Mouse (Mus musculus): ENCODE measurements at regions not wholly inside any gene's neighbourhood (a gene's known extent, or its start where the extent isn't known, plus 50 kb on each side); places are given as distances from the start of the nearest gene placed in this dataset.

GRCm38 (mm10) chr13:112100592-112101420 lies 187.4 kb upstream of the Ankrd55 start:
- no peaks in the 10 kb centered on the region for H3K36me3 ChIP-seq
- peak overlapping the region; percentile 84 for H3K4me2 ChIP-seq
- peak overlapping the region; percentile 52 for H3K4me3 ChIP-seq
- 2% methylated on average over 31 of the region's 31 CpGs for WGBS
- peak overlapping the region; percentile 81 for H3K27ac ChIP-seq
- H3K4me1 ChIP-seq, result peaks cover 22% of the 10 kb centered on the region
- no peaks in the 10 kb centered on the region for H3K9me3 ChIP-seq
- peak overlapping the region; percentile 70 for H3K9ac ChIP-seq
- H3K27me3 ChIP-seq, result no peaks in the 10 kb centered on the region
- ATAC-seq (ENCODE audit: insufficient number of reproducible peaks, insufficient read depth, low FRiP score, low TSS enrichment, low read depth), result peak; percentile 82

- Histone ChIP-seq H3K27ac (peak overlapping the region; percentile 81), H3K36me3 (no peaks in the 10 kb centered on the region), H3K4me2 (peak overlapping the region; percentile 84), H3K9ac (0 out of 2 replicates have a peak overlapping the region, but pooled peaks have one; percentile 70), H3K4me1 (peaks cover 22% of the 10 kb centered on the region), H3K9me3 (no peaks in the 10 kb centered on the region), H3K27me3 (no peaks in the 10 kb centered on the region), H3K4me3 (peak overlapping the region; percentile 52)
- ATAC-seq (ENCODE audit: insufficient number of reproducible peaks, insufficient read depth, low FRiP score, low TSS enrichment, low read depth), result no peak
- 31% methylated on average over 5 of the region's 5 CpGs for WGBS
Measured at GRCm38 (mm10) chr13:112101421-112101756, 186.9 kb upstream of the Ankrd55 start.

GRCm38 (mm10) chr13:112105953-112106352 lies 182.3 kb upstream of the Ankrd55 start:
- WGBS, result 82% methylated on average over 3 of the region's 3 CpGs
- H3K9ac ChIP-seq, result no peak overlapping the region
- H3K4me3 ChIP-seq, result no peak overlapping the region
- no peak overlapping the region for H3K27ac ChIP-seq
- H3K9me3 ChIP-seq, result no peaks in the 10 kb centered on the region
- H3K36me3 ChIP-seq, result no peaks in the 10 kb centered on the region
- H3K27me3 ChIP-seq, result no peaks in the 10 kb centered on the region
- ATAC-seq (ENCODE audit: insufficient number of reproducible peaks, insufficient read depth, low FRiP score, low TSS enrichment, low read depth), result no peak
- H3K4me1 ChIP-seq, result peaks cover 11% of the 10 kb centered on the region
- no peak overlapping the region for H3K4me2 ChIP-seq

- H3K4me3 ChIP-seq, result no peak overlapping the region
- no peaks in the 10 kb centered on the region for H3K27me3 ChIP-seq
- no peak overlapping the region for H3K9ac ChIP-seq
- peaks cover 24% of the 10 kb centered on the region for H3K4me1 ChIP-seq
- WGBS, result 61% methylated on average over 7 of the region's 7 CpGs
- H3K9me3 ChIP-seq, result no peaks in the 10 kb centered on the region
- H3K4me2 ChIP-seq, result no peak overlapping the region
- ATAC-seq (ENCODE audit: insufficient number of reproducible peaks, insufficient read depth, low FRiP score, low TSS enrichment, low read depth), result no peak
- no peaks in the 10 kb centered on the region for H3K36me3 ChIP-seq
- peak overlapping the region; percentile 44; the same call in 1 of the 2 replicates for H3K27ac ChIP-seq
Measured at GRCm38 (mm10) chr13:112114741-112115201, 173.5 kb upstream of the Ankrd55 start.

GRCm38 (mm10) chr13:112116101-112116726 lies 172.0 kb upstream of the Ankrd55 start:
- no peaks in the 10 kb centered on the region for H3K36me3 ChIP-seq
- H3K4me1 ChIP-seq, result peaks cover 38% of the 10 kb centered on the region
- H3K4me2 ChIP-seq, result no peak overlapping the region
- H3K9ac ChIP-seq, result no peak overlapping the region
- ATAC-seq (ENCODE audit: insufficient number of reproducible peaks, insufficient read depth, low FRiP score, low TSS enrichment, low read depth), result no peak
- 64% methylated on average over 9 of the region's 9 CpGs for WGBS
- H3K27me3 ChIP-seq, result no peaks in the 10 kb centered on the region
- H3K9me3 ChIP-seq, result no peaks in the 10 kb centered on the region
- no peak overlapping the region for H3K4me3 ChIP-seq
- no peak overlapping the region for H3K27ac ChIP-seq

- Histone ChIP-seq H3K9ac (no peak overlapping the region), H3K4me3 (no peak overlapping the region), H3K27ac (no peak overlapping the region), H3K27me3 (no peaks in the 10 kb centered on the region), H3K9me3 (no peaks in the 10 kb centered on the region), H3K36me3 (no peaks in the 10 kb centered on the region), H3K4me2 (no peak overlapping the region), H3K4me1 (peaks cover 44% of the 10 kb centered on the region)
- WGBS, result 90% methylated on average over 3 of the region's 3 CpGs
- no peak for ATAC-seq (ENCODE audit: insufficient number of reproducible peaks, insufficient read depth, low FRiP score, low TSS enrichment, low read depth)
Measured at GRCm38 (mm10) chr13:112118564-112118963, 169.7 kb upstream of the Ankrd55 start.

GRCm38 (mm10) chr13:112119611-112120041 lies 168.6 kb upstream of the Ankrd55 start:
- H3K27me3 ChIP-seq, result no peaks in the 10 kb centered on the region
- peak overlapping the region; percentile 36 for H3K4me2 ChIP-seq
- peaks cover 39% of the 10 kb centered on the region for H3K4me1 ChIP-seq
- no peaks in the 10 kb centered on the region for H3K36me3 ChIP-seq
- 37% methylated on average over 11 of the region's 11 CpGs for WGBS
- H3K4me3 ChIP-seq, result no peak overlapping the region
- H3K9ac ChIP-seq, result no peak overlapping the region
- H3K9me3 ChIP-seq, result no peaks in the 10 kb centered on the region
- H3K27ac ChIP-seq, result peak overlapping the region; percentile 49
- ATAC-seq (ENCODE audit: insufficient number of reproducible peaks, insufficient read depth, low FRiP score, low TSS enrichment, low read depth), result no peak

GRCm38 (mm10) chr13:112120346-112120745 lies 167.9 kb upstream of the Ankrd55 start:
- Histone ChIP-seq H3K4me1 (peaks cover 36% of the 10 kb centered on the region), H3K27me3 (no peaks in the 10 kb centered on the region), H3K4me3 (no peak overlapping the region), H3K9me3 (no peaks in the 10 kb centered on the region), H3K4me2 (peak overlapping the region; percentile 36), H3K27ac (peak overlapping the region; percentile 49), H3K36me3 (no peaks in the 10 kb centered on the region), H3K9ac (no peak overlapping the region)
- WGBS, result 67% methylated on average over 4 of the region's 4 CpGs
- ATAC-seq (ENCODE audit: insufficient number of reproducible peaks, insufficient read depth, low FRiP score, low TSS enrichment, low read depth), result no peak

- ATAC-seq (ENCODE audit: insufficient number of reproducible peaks, insufficient read depth, low FRiP score, low TSS enrichment, low read depth), result no peak
- 69% methylated on average over 9 of the region's 9 CpGs for WGBS
- Histone ChIP-seq H3K9me3 (no peaks in the 10 kb centered on the region), H3K4me3 (no peak overlapping the region), H3K27ac (no peak overlapping the region), H3K36me3 (no peaks in the 10 kb centered on the region), H3K27me3 (no peaks in the 10 kb centered on the region), H3K9ac (no peak overlapping the region), H3K4me1 (peaks cover 43% of the 10 kb centered on the region), H3K4me2 (no peak overlapping the region)
Measured at GRCm38 (mm10) chr13:112121110-112121509, 167.1 kb upstream of the Ankrd55 start.

- no peaks in the 10 kb centered on the region for H3K36me3 ChIP-seq
- no peak overlapping the region for H3K4me3 ChIP-seq
- no peak overlapping the region for H3K4me2 ChIP-seq
- H3K9ac ChIP-seq, result no peak overlapping the region
- no peaks in the 10 kb centered on the region for H3K9me3 ChIP-seq
- peaks cover 49% of the 10 kb centered on the region for H3K4me1 ChIP-seq
- no peaks in the 10 kb centered on the region for H3K27me3 ChIP-seq
- ATAC-seq (ENCODE audit: insufficient number of reproducible peaks, insufficient read depth, low FRiP score, low TSS enrichment, low read depth), result no peak
- H3K27ac ChIP-seq, result no peak overlapping the region
- 68% methylated on average over 9 of the region's 9 CpGs for WGBS
Measured at GRCm38 (mm10) chr13:112122842-112123373, 165.3 kb upstream of the Ankrd55 start.

GRCm38 (mm10) chr13:112125769-112126469 lies 162.3 kb upstream of the Ankrd55 start:
- ATAC-seq (ENCODE audit: insufficient number of reproducible peaks, insufficient read depth, low FRiP score, low TSS enrichment, low read depth), result peak; percentile 60; the same call in 1 of the 2 replicates
- Histone ChIP-seq H3K4me2 (no peak overlapping the region), H3K9ac (no peak overlapping the region), H3K4me3 (no peak overlapping the region), H3K27ac (peak overlapping the region; percentile 19; the same call in 1 of the 2 replicates), H3K9me3 (no peaks in the 10 kb centered on the region), H3K27me3 (no peaks in the 10 kb centered on the region), H3K36me3 (no peaks in the 10 kb centered on the region), H3K4me1 (peaks cover 25% of the 10 kb centered on the region)
- WGBS, result 54% methylated on average over 14 of the region's 14 CpGs
